Mouse (Mus musculus) heart, embryonic 16.5 days (tissue): ENCODE data around the gene Tex9. TPM values are rescaled to one million over a fixed set of nuclear protein-coding genes. Genes with fewer than 3 reads are reported as not detected.

ENCODE experiments used
- microRNA-seq: library from miRNA; unstranded; fragments of <30 nt; microRNA quantifications from one replicate; pipeline ENCODE4, GENCODE M21; 2017
- polyA plus RNA-seq: library from polyadenylated mRNA; unstranded; fragments of >200 nt; fragmentation: Nextera tagmentation; extraction: Ambion mirVana; gene quantifications from 2 replicates; pipeline ENCODE4 v1.2.1, GENCODE M21; 2015

The Tex9 gene
- polyA plus RNA-seq, 1 experiment from 2014 or later = 14.4 TPM

Small RNA genes lying within 50 kb of the gene (microRNA-seq; reads per million reads assigned to microRNA genes)
- gene Gm28010 = not detected

Other genes starting within 250 kb of the Tex9 start
- gene Zfp280d, start 217.4 kb downstream of the Tex9 start, polyA plus RNA-seq = 20.0 and 24.0 TPM in 2 replicates
- gene Mns1, start 54.2 kb downstream of the Tex9 start, polyA plus RNA-seq = 13.8 and 25.2 TPM in 2 replicates
- gene Rfx7, start 40.0 kb upstream of the Tex9 start, polyA plus RNA-seq = 6.8 and 7.0 TPM in 2 replicates
- gene Nedd4, start 170.1 kb upstream of the Tex9 start, polyA plus RNA-seq = 428 and 482 TPM in 2 replicates